In the genomic region with DNA sequence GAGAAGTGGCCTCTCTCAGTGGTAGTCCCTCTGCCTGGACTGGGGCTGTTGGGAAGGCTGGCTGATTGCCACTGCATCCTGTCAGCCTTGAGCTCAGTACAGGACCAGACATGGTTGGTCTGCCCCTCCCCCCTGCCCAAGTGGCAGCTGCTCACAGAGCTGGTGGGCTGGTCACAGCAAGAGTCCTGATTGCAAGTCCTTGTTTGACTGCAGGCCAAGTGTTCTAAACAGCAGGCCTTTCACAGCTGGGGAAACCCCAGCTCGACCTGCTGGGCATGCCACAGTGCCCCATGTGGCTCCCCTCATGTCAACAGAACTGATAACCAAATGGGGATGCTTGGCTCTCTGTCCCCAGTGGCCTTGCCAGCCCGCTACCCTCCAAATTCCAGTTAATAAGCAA, we compare ENCODE assay signal across 8 mouse cellular contexts. TPM values are rescaled to one million over a fixed set of nuclear protein-coding genes. Genes with fewer than 3 reads are reported as not detected.
A peak's percentile ranks its signal among the peaks of the same experiment; 100 is the strongest.
DNase-seq lines count a peak whose midpoint lies in the region; ATAC-seq and TF ChIP-seq lines count a peak whose summit lies in the region.

No protein-coding gene starts in this region.

- no peaks in the 10 kb centered on the region for H3K36me3 ChIP-seq in forebrain, embryonic 14.5 days (ENCODE audit: control insufficient read depth, insufficient read depth, low read length)
- H3K36me3 ChIP-seq in hindbrain, embryonic 11.5 days (ENCODE audit: control insufficient read depth, insufficient read depth, low read length): no peaks in the 10 kb centered on the region
- no peaks in the 10 kb centered on the region for H3K36me3 ChIP-seq in limb, embryonic 10.5 days
- no peaks in the 10 kb centered on the region for H3K36me3 ChIP-seq in midbrain, postnatal 0 days (ENCODE audit: insufficient read depth, low read length)

- no peak overlapping the region for H3K4me3 ChIP-seq in forebrain, embryonic 14.5 days (ENCODE audit: low read depth, low read length)
- no peak overlapping the region for H3K4me3 ChIP-seq in hindbrain, embryonic 11.5 days (ENCODE audit: low read depth, low read length)
- no peak overlapping the region for H3K4me3 ChIP-seq in limb, embryonic 10.5 days
- no peak overlapping the region for H3K4me3 ChIP-seq in midbrain, postnatal 0 days (ENCODE audit: low read depth, low read length)

- no peak overlapping the region for H3K4me2 ChIP-seq in forebrain, embryonic 14.5 days (ENCODE audit: low read length)
- H3K4me2 ChIP-seq in hindbrain, embryonic 11.5 days (replicated peaks; ENCODE audit: low read depth, low read length): no peak overlapping the region
- H3K4me2 ChIP-seq in midbrain, postnatal 0 days (ENCODE audit: low read depth, low read length, poor library complexity, severe bottlenecking): no peak overlapping the region

- no peak overlapping the region for H3K9ac ChIP-seq in forebrain, embryonic 14.5 days (ENCODE audit: low read length)
- no peak overlapping the region for H3K9ac ChIP-seq in hindbrain, embryonic 11.5 days (ENCODE audit: low read depth, low read length)
- no peak overlapping the region for H3K9ac ChIP-seq in midbrain, postnatal 0 days (replicated peaks; ENCODE audit: low read length, poor library complexity, severe bottlenecking)

- no peak for TF ChIP-seq CTCF in midbrain, postnatal 0 days (IDR thresholded peaks at IDR 0.05)

- no peaks in the 10 kb centered on the region for H3K4me1 ChIP-seq in forebrain, embryonic 14.5 days (ENCODE audit: control insufficient read depth, insufficient read depth, low read length)
- no peaks in the 10 kb centered on the region; the same call in 1 of the 2 replicates for H3K4me1 ChIP-seq in hindbrain, embryonic 11.5 days (replicated peaks; ENCODE audit: control insufficient read depth, insufficient read depth, low read length)
- peaks cover 15% of the 10 kb centered on the region for H3K4me1 ChIP-seq in limb, embryonic 10.5 days
- no peaks in the 10 kb centered on the region for H3K4me1 ChIP-seq in midbrain, postnatal 0 days (ENCODE audit: insufficient read depth, low read length)

- no peak overlapping the region for H3K27ac ChIP-seq in forebrain, embryonic 14.5 days (ENCODE audit: low read depth, low read length)
- H3K27ac ChIP-seq in hindbrain, embryonic 11.5 days (ENCODE audit: low read depth, low read length): no peak overlapping the region
- H3K27ac ChIP-seq in limb, embryonic 10.5 days: peak overlapping the region; percentile 78
- no peak overlapping the region for H3K27ac ChIP-seq in midbrain, postnatal 0 days (ENCODE audit: low read depth, low read length)

- WGBS in forebrain, embryonic 14.5 days: 42% methylated on average over 2 of the region's 2 CpGs
- 21% methylated on average over 2 of the region's 2 CpGs for WGBS in hindbrain, embryonic 11.5 days
- WGBS in limb, embryonic 10.5 days: 15% methylated on average over 2 of the region's 2 CpGs
- 17% methylated on average over 2 of the region's 2 CpGs for WGBS in midbrain, postnatal 0 days

- no peaks in the 10 kb centered on the region for H3K27me3 ChIP-seq in forebrain, embryonic 14.5 days (replicated peaks; ENCODE audit: control insufficient read depth, insufficient read depth, low read length)
- no peaks in the 10 kb centered on the region for H3K27me3 ChIP-seq in hindbrain, embryonic 11.5 days (ENCODE audit: control insufficient read depth, insufficient read depth, low read length)
- H3K27me3 ChIP-seq in limb, embryonic 10.5 days (ENCODE audit: low read depth, poor library complexity, severe bottlenecking): no peaks in the 10 kb centered on the region
- no peaks in the 10 kb centered on the region for H3K27me3 ChIP-seq in midbrain, postnatal 0 days (ENCODE audit: insufficient read depth, low read length)

- ATAC-seq in forebrain, embryonic 14.5 days: peak; percentile 94
- peak; percentile 85 for ATAC-seq in hindbrain, embryonic 11.5 days (ENCODE audit: low FRiP score)
- ATAC-seq in midbrain, postnatal 0 days (ENCODE audit: low FRiP score): peak; percentile 85; the same call in 1 of the 2 replicates

- H3K9me3 ChIP-seq in forebrain, embryonic 14.5 days (replicated peaks; ENCODE audit: control insufficient read depth, low read length): no peaks in the 10 kb centered on the region
- H3K9me3 ChIP-seq in hindbrain, embryonic 11.5 days (ENCODE audit: control insufficient read depth, low read length): no peaks in the 10 kb centered on the region
- no peaks in the 10 kb centered on the region for H3K9me3 ChIP-seq in limb, embryonic 10.5 days (replicated peaks)
- no peaks in the 10 kb centered on the region for H3K9me3 ChIP-seq in midbrain, postnatal 0 days (ENCODE audit: low read length)

- DNase-seq in cerebellum, adult 9-11 months: peak; percentile 8
- no peak for DNase-seq in cerebellum, adult 11 months
- peak; percentile 70 for DNase-seq in adipocyte (ENCODE audit: low spot score)
- DNase-seq in forebrain, embryonic 14.5 days (ENCODE audit: low spot score): peak; percentile 77
- peak; percentile 49 for DNase-seq in hindbrain, embryonic 11.5 days (ENCODE audit: low spot score)
- peak; percentile 64 for DNase-seq in limb, embryonic 10.5 days (ENCODE audit: low spot score)
- peak; percentile 89 for DNase-seq in midbrain, postnatal 0 days (ENCODE audit: low spot score)
- DNase-seq in natural killer cell, adult 2 months (ENCODE audit: low spot score in 2 of 2): no peak

RNA-seq across cellular contexts. Expression of a gene that starts 54.1 kb away (rescaled TPM):
- polyA plus RNA-seq in forebrain, embryonic 14.5 days (2014; fragmentation: Nextera tagmentation; extraction: Ambion mirVana): 6.3 and 7.5 TPM in 2 replicates
- polyA plus RNA-seq in hindbrain, embryonic 11.5 days (2014; fragmentation: Nextera tagmentation; extraction: Ambion mirVana): 9.0 and 9.9 TPM in 2 replicates
- polyA plus RNA-seq in limb, embryonic 10.5 days (2016; fragmentation: Nextera tagmentation; extraction: Ambion mirVana): 6.3 and 6.9 TPM in 2 replicates
- total RNA-seq in midbrain, postnatal 0 days (2014; rRNA removed): 26.0 and 32.5 TPM in 2 replicates
- 6.4 and 6.5 TPM in 2 replicates for polyA plus RNA-seq in midbrain, postnatal 0 days (2015; fragmentation: Nextera tagmentation; extraction: Ambion mirVana)

RNA-seq across cellular contexts. Expression of a gene that starts 58.4 kb away (rescaled TPM):
- polyA plus RNA-seq in forebrain, embryonic 14.5 days (2014; fragmentation: Nextera tagmentation; extraction: Ambion mirVana): 0.56 and 0.91 TPM in 2 replicates
- polyA plus RNA-seq in hindbrain, embryonic 11.5 days (2014; fragmentation: Nextera tagmentation; extraction: Ambion mirVana): 0.92 and 0.96 TPM in 2 replicates
- 1.0 and 2.2 TPM in 2 replicates for polyA plus RNA-seq in limb, embryonic 10.5 days (2016; fragmentation: Nextera tagmentation; extraction: Ambion mirVana)
- 0.57 and 1.9 TPM in 2 replicates for total RNA-seq in midbrain, postnatal 0 days (2014; rRNA removed)
- 1.4 TPM in 2 replicates for polyA plus RNA-seq in midbrain, postnatal 0 days (2015; fragmentation: Nextera tagmentation; extraction: Ambion mirVana)

Comparison
In these comparisons a context has a peak if more than half of its experiments do, and no peak if none do; other contexts are left out.
1. DNase-seq: peak in cerebellum, adult 9-11 months (single experiment), adipocyte (single experiment), forebrain, embryonic 14.5 days (single experiment), hindbrain, embryonic 11.5 days (single experiment), limb, embryonic 10.5 days (single experiment) and midbrain, postnatal 0 days (single experiment); none in cerebellum, adult 11 months (single experiment) and natural killer cell, adult 2 months (0 of 2).
2. Peak in every context shown above with its lines, with median percentiles within 50 percentile points of each other: ATAC-seq.